Mouse (Mus musculus) cortical plate, adult 2 months (tissue): ENCODE results near the gene Prkrip1.

Source experiments
- CTCF ChIP-seq: fragments of 200-500 bp; IDR thresholded peaks from 2 replicates; pipeline ENCODE4 v1.5.1; 2011; ENCODE audit warnings: mild to moderate bottlenecking, control low read depth, low read length; ENCODE audit not compliant: insufficient read depth; ENCODE audit errors: extremely low read depth
- POLR2A ChIP-seq: fragments of 200-500 bp; IDR thresholded peaks from 2 replicates; pipeline ENCODE4 v1.6.1; 2011; ENCODE audit warnings: mild to moderate bottlenecking, low read length, control low read depth; ENCODE audit not compliant: insufficient read depth; ENCODE audit errors: extremely low read depth

DNA sequence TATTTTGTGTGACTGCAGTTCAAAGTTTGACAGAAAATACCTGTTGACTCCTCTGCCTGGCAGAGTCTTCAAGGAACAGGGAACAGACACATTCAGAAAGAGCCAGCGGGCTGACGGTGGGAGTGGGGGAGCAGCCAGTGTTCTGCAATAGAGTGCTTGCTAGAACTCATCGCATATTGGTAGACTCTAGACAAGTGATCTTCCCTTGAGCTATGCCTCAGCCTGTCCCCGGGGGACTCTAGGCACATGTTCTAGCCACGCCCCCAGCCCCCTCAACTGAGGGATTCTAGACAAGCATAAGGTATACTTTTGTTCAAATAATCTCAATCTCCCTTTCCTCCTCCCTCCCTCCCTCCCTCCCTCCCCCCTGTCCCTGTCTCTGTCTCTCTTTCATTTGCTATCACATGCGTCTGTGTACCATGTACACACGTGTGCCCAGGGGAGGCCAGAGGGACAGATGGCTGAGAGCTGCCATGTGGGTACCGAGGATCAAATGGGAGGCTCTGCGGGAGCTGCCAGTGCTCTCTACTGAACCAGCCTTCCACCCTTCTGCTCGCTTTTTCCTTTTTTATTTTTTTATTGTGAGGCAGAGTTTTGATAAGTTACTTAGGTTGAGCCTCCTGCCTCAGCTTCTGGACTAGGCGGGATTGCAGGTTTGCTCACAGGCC, 34.8 kb downstream of the Prkrip1 start:
- TF ChIP-seq CTCF (no peak), POLR2A (no peak)
